Mouse (Mus musculus) G1E (cell line): ENCODE measurements around the gene Pou3f3.

Experiments
- CTCF ChIP-seq: IDR thresholded peaks from 2 replicates; pipeline ENCODE4 v1.5.1; 2012; ENCODE audit warnings: low read depth, low read length, inconsistent platforms, mixed read lengths
- GATA1 ChIP-seq: IDR thresholded peaks from 2 replicates; pipeline ENCODE4 v1.6.1; 2012; ENCODE audit warnings: borderline replicate concordance, low read length, inconsistent platforms, mixed read lengths
- TAL1 ChIP-seq: conservative IDR thresholded peaks from 2 replicates; pipeline ENCODE4 v1.6.1; 2012; ENCODE audit warnings: low read depth, low read length, inconsistent platforms, mixed read lengths

- no peak for TF ChIP-seq CTCF
- TF ChIP-seq GATA1, result no peak
- TF ChIP-seq TAL1, result no peak
Observed at GRCm38 (mm10) chr1:42696371-42697031, 933 bp downstream of the Pou3f3 start.
